Mouse (Mus musculus): ENCODE data around the gene Hecw2.

Gene Hecw2

DNA sequence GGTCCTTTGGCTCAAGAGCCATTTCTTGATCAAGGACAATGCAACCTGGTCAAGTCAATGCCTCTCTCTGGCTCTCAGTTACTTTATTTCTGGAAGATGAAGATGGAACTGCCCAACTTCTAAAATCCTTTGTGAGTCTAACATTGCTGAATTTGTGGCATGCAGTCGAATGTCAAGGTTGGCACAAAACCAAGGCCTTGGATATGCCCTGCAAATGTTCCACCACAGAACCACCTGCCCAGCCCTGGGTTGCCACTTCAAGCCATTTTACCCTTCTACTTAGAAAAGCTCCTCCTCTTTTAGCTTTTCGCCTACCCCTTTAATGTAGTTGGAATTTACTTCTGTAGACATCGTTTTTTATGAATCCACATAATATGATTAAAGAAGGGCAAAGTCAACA lies 115.3 kb downstream of the Hecw2 start:
- TF ChIP-seq NANOG (IDR thresholded peaks at IDR 0.05; ENCODE audit: borderline replicate concordance, low read length) (no peak), CTCF (conservative IDR thresholded peaks at IDR 0.05; ENCODE audit: low read length) (no peak), POU5F1 (IDR thresholded peaks at IDR 0.05; ENCODE audit: borderline replicate concordance, low read length) (no peak)
- no peaks in the 10 kb centered on the region for H3K9me3 ChIP-seq (ENCODE audit: low read length)
- H3K4me3 ChIP-seq (replicated peaks; ENCODE audit: low read length): no peak overlapping the region

DNA sequence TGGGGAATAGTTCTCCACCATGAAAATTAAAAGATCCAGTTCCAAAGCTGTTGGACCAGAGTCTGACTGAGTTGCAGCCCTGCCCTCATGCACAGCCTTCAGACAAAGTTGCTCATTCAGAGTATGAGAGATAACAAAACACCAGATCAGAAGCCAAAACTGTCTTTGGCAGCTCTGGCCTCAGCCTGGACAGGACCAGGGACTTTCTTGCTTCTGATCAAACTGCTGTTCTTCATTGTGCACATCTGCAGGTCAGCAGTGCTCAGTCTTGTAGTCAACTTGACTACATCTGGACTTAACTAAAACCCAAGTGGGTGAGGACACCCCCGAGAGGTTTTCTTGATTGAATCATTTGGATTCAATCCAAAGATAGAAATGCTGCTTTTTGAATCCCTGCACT lies 120.5 kb downstream of the Hecw2 start:
- H3K36me3 ChIP-seq (ENCODE audit: insufficient read depth, low read length): no peaks in the 10 kb centered on the region
- H3K9me3 ChIP-seq (ENCODE audit: low read length): no peaks in the 10 kb centered on the region
- TF ChIP-seq POU5F1 (IDR thresholded peaks at IDR 0.05; ENCODE audit: borderline replicate concordance, low read length): no peak
- no peak for TF ChIP-seq NANOG (IDR thresholded peaks at IDR 0.05; ENCODE audit: borderline replicate concordance, low read length)
- TF ChIP-seq CTCF (conservative IDR thresholded peaks at IDR 0.05; ENCODE audit: low read length): no peak
- H3K27me3 ChIP-seq (ENCODE audit: insufficient read depth, low read length): no peaks in the 10 kb centered on the region
- H3K4me1 ChIP-seq (replicated peaks; ENCODE audit: low read depth, low read length): no peaks in the 10 kb centered on the region
- no peak overlapping the region for H3K4me3 ChIP-seq (replicated peaks; ENCODE audit: low read length)

More for the DNA sequence above, 115.3 kb downstream of the Hecw2 start:
- H3K36me3 ChIP-seq (ENCODE audit: insufficient read depth, low read length): no peaks in the 10 kb centered on the region
- H3K27me3 ChIP-seq (ENCODE audit: insufficient read depth, low read length): no peaks in the 10 kb centered on the region
- H3K4me1 ChIP-seq (replicated peaks; ENCODE audit: low read depth, low read length): no peaks in the 10 kb centered on the region

DNA sequence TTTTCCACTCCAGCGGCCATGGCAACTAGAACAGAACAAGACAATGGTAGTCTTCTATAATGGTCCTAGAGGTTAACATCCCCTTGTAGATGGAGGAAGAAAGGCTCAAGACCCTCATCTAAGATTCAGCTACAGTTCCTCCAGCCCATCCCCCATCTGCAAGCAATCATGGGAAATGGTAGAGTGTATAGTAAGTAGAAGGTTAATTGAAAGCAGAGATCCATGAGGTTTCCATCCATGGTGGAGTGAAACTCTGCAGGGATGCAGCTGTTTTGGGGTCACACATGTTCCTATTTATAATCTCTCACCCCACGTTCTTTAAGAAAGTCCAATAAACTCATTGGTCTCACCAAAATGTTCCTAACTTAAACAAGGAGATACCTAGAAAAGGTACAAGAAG lies 124.8 kb downstream of the Hecw2 start:
- no peaks in the 10 kb centered on the region for H3K36me3 ChIP-seq (ENCODE audit: insufficient read depth, low read length)
- no peak for TF ChIP-seq CTCF (conservative IDR thresholded peaks at IDR 0.05; ENCODE audit: low read length)
- no peak for TF ChIP-seq NANOG (IDR thresholded peaks at IDR 0.05; ENCODE audit: borderline replicate concordance, low read length)
- TF ChIP-seq POU5F1 (IDR thresholded peaks at IDR 0.05; ENCODE audit: borderline replicate concordance, low read length): no peak

GRCm38 (mm10) chr1:54068248-54068647 lies 126.7 kb downstream of the Hecw2 start:
- 0 out of 2 replicates have a peak, but pooled peaks cover 5% of the 10 kb centered on the region for H3K4me1 ChIP-seq (replicated peaks; ENCODE audit: low read depth, low read length)
- H3K36me3 ChIP-seq (ENCODE audit: insufficient read depth, low read length): no peaks in the 10 kb centered on the region
- no peaks in the 10 kb centered on the region for H3K27me3 ChIP-seq (ENCODE audit: insufficient read depth, low read length)
- no peak overlapping the region for H3K4me3 ChIP-seq (replicated peaks; ENCODE audit: low read length)
- no peaks in the 10 kb centered on the region for H3K9me3 ChIP-seq (ENCODE audit: low read length)
- TF ChIP-seq POU5F1 (IDR thresholded peaks at IDR 0.05; ENCODE audit: borderline replicate concordance, low read length) (no peak), NANOG (IDR thresholded peaks at IDR 0.05; ENCODE audit: borderline replicate concordance, low read length) (no peak), CTCF (conservative IDR thresholded peaks at IDR 0.05; ENCODE audit: low read length) (no peak)

More for the DNA sequence above, 124.8 kb downstream of the Hecw2 start:
- H3K27me3 ChIP-seq (ENCODE audit: insufficient read depth, low read length): no peaks in the 10 kb centered on the region
- H3K4me1 ChIP-seq (replicated peaks; ENCODE audit: low read depth, low read length): 0 out of 2 replicates have a peak, but pooled peaks cover 5% of the 10 kb centered on the region
- no peak overlapping the region for H3K4me3 ChIP-seq (replicated peaks; ENCODE audit: low read length)
- H3K9me3 ChIP-seq (ENCODE audit: low read length): no peaks in the 10 kb centered on the region

DNA sequence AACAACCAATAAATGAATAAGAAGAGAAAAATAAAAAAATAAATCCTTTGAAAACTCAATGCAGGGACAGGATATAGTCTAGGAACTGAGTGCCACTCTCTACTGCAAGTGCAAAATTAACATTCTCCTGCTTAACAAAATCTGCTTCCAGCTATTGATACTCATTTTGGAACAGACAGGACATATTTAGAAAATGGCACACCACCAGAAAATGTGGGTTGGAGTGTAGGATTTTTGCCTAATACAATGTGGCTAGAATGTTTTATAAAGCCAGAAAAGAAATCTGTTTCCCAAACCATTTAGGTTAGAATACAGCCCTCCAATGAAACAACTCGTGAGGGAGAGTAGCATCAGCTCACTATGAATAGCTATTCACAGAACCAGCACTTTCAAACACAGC lies 129.5 kb downstream of the Hecw2 start:
- Histone ChIP-seq H3K9me3 (ENCODE audit: low read length) (no peaks in the 10 kb centered on the region), H3K4me3 (replicated peaks; ENCODE audit: low read length) (no peak overlapping the region), H3K27me3 (ENCODE audit: insufficient read depth, low read length) (no peaks in the 10 kb centered on the region), H3K36me3 (ENCODE audit: insufficient read depth, low read length) (no peaks in the 10 kb centered on the region), H3K4me1 (replicated peaks; ENCODE audit: low read depth, low read length) (0 out of 2 replicates have a peak, but pooled peaks cover 5% of the 10 kb centered on the region)
- TF ChIP-seq POU5F1 (IDR thresholded peaks at IDR 0.05; ENCODE audit: borderline replicate concordance, low read length) (no peak), CTCF (conservative IDR thresholded peaks at IDR 0.05; ENCODE audit: low read length) (no peak), NANOG (IDR thresholded peaks at IDR 0.05; ENCODE audit: borderline replicate concordance, low read length) (no peak)

GRCm38 (mm10) chr1:54061078-54061477 lies 133.9 kb downstream of the Hecw2 start:
- H3K4me1 ChIP-seq (replicated peaks; ENCODE audit: low read depth, low read length): no peaks in the 10 kb centered on the region
- H3K27me3 ChIP-seq (ENCODE audit: insufficient read depth, low read length): no peaks in the 10 kb centered on the region
- TF ChIP-seq NANOG (IDR thresholded peaks at IDR 0.05; ENCODE audit: borderline replicate concordance, low read length) (no peak), CTCF (conservative IDR thresholded peaks at IDR 0.05; ENCODE audit: low read length) (no peak), POU5F1 (IDR thresholded peaks at IDR 0.05; ENCODE audit: borderline replicate concordance, low read length) (no peak)

GRCm38 (mm10) chr1:54059731-54060130 lies 135.2 kb downstream of the Hecw2 start:
- no peaks in the 10 kb centered on the region for H3K27me3 ChIP-seq (ENCODE audit: insufficient read depth, low read length)
- no peaks in the 10 kb centered on the region for H3K4me1 ChIP-seq (replicated peaks; ENCODE audit: low read depth, low read length)
- no peaks in the 10 kb centered on the region for H3K9me3 ChIP-seq (ENCODE audit: low read length)
- H3K4me3 ChIP-seq (replicated peaks; ENCODE audit: low read length): no peak overlapping the region
- TF ChIP-seq POU5F1 (IDR thresholded peaks at IDR 0.05; ENCODE audit: borderline replicate concordance, low read length): no peak
- no peak for TF ChIP-seq CTCF (conservative IDR thresholded peaks at IDR 0.05; ENCODE audit: low read length)
- TF ChIP-seq NANOG (IDR thresholded peaks at IDR 0.05; ENCODE audit: borderline replicate concordance, low read length): no peak
- no peaks in the 10 kb centered on the region for H3K36me3 ChIP-seq (ENCODE audit: insufficient read depth, low read length)

More at GRCm38 (mm10) chr1:54061078-54061477, 133.9 kb downstream of the Hecw2 start:
- Histone ChIP-seq H3K4me3 (replicated peaks; ENCODE audit: low read length) (no peak overlapping the region), H3K9me3 (ENCODE audit: low read length) (no peaks in the 10 kb centered on the region), H3K36me3 (ENCODE audit: insufficient read depth, low read length) (no peaks in the 10 kb centered on the region)

- Histone ChIP-seq H3K4me1 (replicated peaks; ENCODE audit: low read depth, low read length) (no peaks in the 10 kb centered on the region), H3K27me3 (ENCODE audit: insufficient read depth, low read length) (no peaks in the 10 kb centered on the region)
- TF ChIP-seq NANOG (IDR thresholded peaks at IDR 0.05; ENCODE audit: borderline replicate concordance, low read length): no peak
- TF ChIP-seq POU5F1 (IDR thresholded peaks at IDR 0.05; ENCODE audit: borderline replicate concordance, low read length): no peak
- TF ChIP-seq CTCF (conservative IDR thresholded peaks at IDR 0.05; ENCODE audit: low read length): no peak
Measured at GRCm38 (mm10) chr1:54052771-54053170, 142.2 kb downstream of the Hecw2 start.

GRCm38 (mm10) chr1:54046923-54047322 lies 148.0 kb downstream of the Hecw2 start:
- H3K9me3 ChIP-seq (ENCODE audit: low read length): peaks cover 1% of the 10 kb centered on the region; the same call in 1 of the 2 replicates
- no peak for TF ChIP-seq NANOG (IDR thresholded peaks at IDR 0.05; ENCODE audit: borderline replicate concordance, low read length)
- no peak for TF ChIP-seq CTCF (conservative IDR thresholded peaks at IDR 0.05; ENCODE audit: low read length)
- TF ChIP-seq POU5F1 (IDR thresholded peaks at IDR 0.05; ENCODE audit: borderline replicate concordance, low read length): no peak
- H3K4me3 ChIP-seq (replicated peaks; ENCODE audit: low read length): no peak overlapping the region
- no peaks in the 10 kb centered on the region for H3K36me3 ChIP-seq (ENCODE audit: insufficient read depth, low read length)
- H3K27me3 ChIP-seq (ENCODE audit: insufficient read depth, low read length): no peaks in the 10 kb centered on the region
- no peaks in the 10 kb centered on the region for H3K4me1 ChIP-seq (replicated peaks; ENCODE audit: low read depth, low read length)

More at GRCm38 (mm10) chr1:54052771-54053170, 142.2 kb downstream of the Hecw2 start:
- H3K4me3 ChIP-seq (replicated peaks; ENCODE audit: low read length): no peak overlapping the region
- no peaks in the 10 kb centered on the region for H3K36me3 ChIP-seq (ENCODE audit: insufficient read depth, low read length)
- peaks cover 11% of the 10 kb centered on the region; the same call in 1 of the 2 replicates for H3K9me3 ChIP-seq (ENCODE audit: low read length)
